Mouse (Mus musculus): ENCODE results near the gene Zmynd15. TPM values are rescaled to one million over a fixed set of nuclear protein-coding genes. Genes with fewer than 3 reads are reported as not detected.

Gene Zmynd15
- total RNA-seq, 2 experiments from 2014 or later = 0.62 to 1.2 TPM

DNA sequence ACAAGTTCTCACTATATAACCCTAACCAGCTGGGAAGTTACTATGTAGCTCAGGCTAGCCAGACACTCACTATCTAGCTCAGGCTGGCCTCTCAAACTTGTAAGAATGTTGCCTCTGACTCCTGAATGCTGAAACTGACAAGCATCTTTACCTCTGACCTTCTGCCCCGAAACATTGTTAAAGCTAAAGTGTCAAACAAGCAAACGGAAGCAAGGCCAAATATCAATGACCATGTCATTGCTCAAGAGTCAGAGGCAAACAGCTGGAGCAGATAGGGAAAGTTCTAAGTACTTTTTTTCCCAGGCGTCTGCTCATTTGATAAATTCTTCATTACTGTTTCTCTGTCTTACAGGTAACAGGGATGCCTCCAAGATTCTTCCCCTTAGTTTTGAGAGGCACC lies 42.8 kb downstream of the Zmynd15 start:
- no peak for DNase-seq (ENCODE audit: low spot score in 2 of 2)

GRCm38 (mm10) chr11:70504970-70505369 lies 45.7 kb downstream of the Zmynd15 start, which contains the start of gene Tm4sf5:
Gene Tm4sf5 (plus strand): TSS chr11:70505244.
- DNase-seq (ENCODE audit: low spot score in 2 of 2) = no peak

DNA sequence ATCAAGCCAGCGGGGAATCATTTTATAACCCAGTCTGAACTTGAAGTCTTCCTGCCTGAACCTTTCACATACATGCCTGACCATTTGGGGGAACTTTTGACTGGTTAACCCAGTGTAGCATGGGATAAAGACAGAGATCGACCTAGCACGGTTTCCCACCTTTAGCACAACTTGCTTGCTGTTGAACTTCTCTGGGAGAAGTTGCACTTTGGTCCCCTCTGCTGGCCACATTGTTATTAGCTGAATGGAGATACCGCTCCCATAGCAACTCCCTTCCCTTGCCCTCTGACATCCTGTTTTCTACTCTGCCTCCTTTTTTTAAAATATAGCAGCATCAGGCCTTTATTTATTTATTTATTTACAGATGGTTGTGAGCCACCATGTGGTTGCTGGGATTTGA lies 47.2 kb downstream of the Zmynd15 start:
- DNase-seq (ENCODE audit: low spot score in 2 of 2) = peak; percentile 36 to 59

DNA sequence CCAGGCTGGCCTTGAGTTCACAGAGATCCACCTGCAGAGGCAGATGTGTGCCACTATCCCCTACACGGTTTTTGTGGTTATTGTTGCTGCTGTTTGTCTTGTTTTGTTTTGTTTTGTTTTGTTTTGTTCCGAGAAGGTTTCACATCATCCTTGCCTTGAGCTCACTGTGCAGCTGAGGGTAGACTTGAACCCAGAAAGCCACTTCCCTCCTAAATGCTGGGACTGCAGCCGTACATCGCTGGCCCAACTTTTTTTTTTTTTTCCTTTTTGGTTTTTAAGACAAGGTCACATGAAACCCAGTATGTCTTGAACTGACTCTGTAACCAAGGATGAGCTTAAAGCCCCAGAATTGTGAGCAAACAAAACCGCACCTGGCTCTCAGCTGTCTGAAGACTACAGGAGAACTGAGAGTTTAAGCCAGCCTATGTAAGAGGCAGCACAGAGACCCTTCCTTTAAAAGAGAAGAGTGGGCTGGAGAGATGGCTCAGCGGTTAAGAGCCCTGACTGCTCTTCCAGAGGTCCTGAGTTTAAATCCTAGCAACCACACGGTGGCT lies 47.8 kb downstream of the Zmynd15 start:
- no peak for DNase-seq (ENCODE audit: low spot score in 2 of 2)

DNA sequence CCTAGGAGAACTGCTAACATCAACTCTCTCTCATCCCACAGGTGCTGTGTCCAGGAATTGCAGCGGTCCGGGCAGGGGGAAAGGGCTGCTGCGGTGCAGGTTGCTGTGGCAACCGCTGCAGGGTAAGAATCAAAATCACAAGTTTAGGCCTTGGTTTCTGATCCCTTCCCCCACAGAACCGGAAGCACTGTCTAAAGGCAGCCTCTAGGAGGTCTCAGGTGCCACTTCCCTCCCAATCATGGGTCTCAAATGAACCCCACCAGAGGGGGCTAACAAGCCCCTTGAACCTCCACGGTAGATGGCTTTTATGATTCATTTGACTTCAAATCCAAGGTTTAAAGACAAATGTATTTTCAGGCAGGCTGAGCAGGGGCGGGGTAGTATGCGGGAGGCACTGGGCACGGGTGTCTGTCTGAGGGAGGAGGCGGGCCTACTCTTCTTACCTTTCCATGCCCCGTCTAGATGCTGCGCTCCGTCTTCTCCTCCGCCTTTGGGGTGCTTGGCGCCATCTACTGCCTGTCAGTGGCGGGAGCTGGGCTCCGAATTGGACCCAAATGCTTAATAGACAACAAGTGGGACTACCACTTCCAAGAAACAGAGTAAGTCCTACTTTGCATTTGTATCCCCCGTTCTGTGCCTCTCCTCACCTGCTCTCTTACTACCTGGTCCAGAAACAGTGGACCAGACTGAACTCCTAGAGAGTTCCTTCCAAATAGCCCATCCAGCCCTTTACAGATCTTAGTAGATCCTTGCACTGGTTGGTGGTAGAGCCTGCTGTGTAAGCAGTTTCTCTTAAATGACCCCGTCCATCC lies 50.7 kb downstream of the Zmynd15 start:
- DNase-seq (ENCODE audit: low spot score in 2 of 2) = peak in 1 of 2 experiments; percentile 12

GRCm38 (mm10) chr11:70511242-70511641 lies 52.0 kb downstream of the Zmynd15 start:
- DNase-seq (ENCODE audit: low spot score in 2 of 2) = no peak

GRCm38 (mm10) chr11:70511825-70512224 lies 52.6 kb downstream of the Zmynd15 start:
- DNase-seq (ENCODE audit: low spot score in 2 of 2) = no peak

GRCm38 (mm10) chr11:70512709-70513342 lies 53.6 kb downstream of the Zmynd15 start:
- DNase-seq (ENCODE audit: low spot score in 2 of 2) = no peak

- DNase-seq (ENCODE audit: low spot score in 2 of 2) = no peak
Measured at GRCm38 (mm10) chr11:70513520-70513919, 54.3 kb downstream of the Zmynd15 start.

- no peak for DNase-seq (ENCODE audit: low spot score in 2 of 2)
Measured at GRCm38 (mm10) chr11:70514288-70514687, 55.1 kb downstream of the Zmynd15 start, which contains the start of gene Vmo1. Gene Vmo1 (minus strand): TSS chr11:70514616.

Small RNA genes lying within 50 kb of the gene (microRNA-seq; reads per million reads assigned to microRNA genes)
- 4.2 to 6.6 reads per million in 2 experiments for gene Mir7115

Other genes with a start within 250 kb of the Zmynd15 start
- 10 to 100 TPM; 26.1 to 32.9 TPM for gene Slc16a11, start 246.7 kb upstream of the Zmynd15 start, total RNA-seq (2021)
- gene Slc16a13, start 238.4 kb upstream of the Zmynd15 start, total RNA-seq (2021) = 10 to 100 TPM in 1 of 2 experiments, 1 to 10 TPM in 1; 9.3 to 12.6 TPM
- 1 to 10 TPM; 2.7 to 2.9 TPM for gene Bcl6b, start 229.6 kb upstream of the Zmynd15 start, total RNA-seq (2021)
- gene 0610010K14Rik, start 221.5 kb upstream of the Zmynd15 start, total RNA-seq (2021) = 10 to 100 TPM; 42.3 to 47.7 TPM
- 1 to 10 TPM; 7.2 to 7.9 TPM for gene Gm21988, start 219.6 kb upstream of the Zmynd15 start, total RNA-seq (2021)
- 100 to 1,000 TPM; 280 to 324 TPM for gene Rnasek, start 219.6 kb upstream of the Zmynd15 start, total RNA-seq (2021)
- under 1 TPM in 1 of 2 experiments, not detected in 1; 0.48 TPM for gene Alox12, start 204.1 kb upstream of the Zmynd15 start, total RNA-seq (2021)
- gene Alox12e, start 136.8 kb upstream of the Zmynd15 start, total RNA-seq (2021) = not detected
- gene Alox15, start 107.4 kb upstream of the Zmynd15 start, total RNA-seq (2021) = not detected
- 10 to 100 TPM; 38.5 to 39.6 TPM for gene Pelp1, start 49.4 kb upstream of the Zmynd15 start, total RNA-seq (2021)
- gene Arrb2, start 26.8 kb upstream of the Zmynd15 start, total RNA-seq (2021) = 10 to 100 TPM; 94.0 to 95.9 TPM
- gene Med11, start 7.5 kb upstream of the Zmynd15 start, total RNA-seq (2021) = 10 to 100 TPM; 12.9 to 17.9 TPM
- under 1 TPM; 0.62 to 0.78 TPM for gene Cxcl16, start 551 bp downstream of the Zmynd15 start, total RNA-seq (2021)
- gene Tm4sf5, start 45.8 kb downstream of the Zmynd15 start, total RNA-seq (2021) = 1 to 10 TPM in 1 of 2 experiments, not detected in 1; 1.0 TPM
- not detected for gene Vmo1, start 55.2 kb downstream of the Zmynd15 start, total RNA-seq (2021)
- not detected for gene Gltpd2, start 59.8 kb downstream of the Zmynd15 start, total RNA-seq (2021)
- 100 to 1,000 TPM; 198 to 203 TPM for gene Psmb6, start 65.9 kb downstream of the Zmynd15 start, total RNA-seq (2021)
- not detected for gene Gm40193, start 73.5 kb downstream of the Zmynd15 start, total RNA-seq (2021)
- gene Pld2, start 80.6 kb downstream of the Zmynd15 start, total RNA-seq (2021) = 10 to 100 TPM; 21.9 to 24.5 TPM
- gene Mink1, start 103.4 kb downstream of the Zmynd15 start, total RNA-seq (2021) = 100 to 1,000 TPM; 350 to 366 TPM
- under 1 TPM; 0.88 TPM for gene 4930544D05Rik, start 156.4 kb downstream of the Zmynd15 start, total RNA-seq (2021)
- gene Chrne, start 159.8 kb downstream of the Zmynd15 start, total RNA-seq (2021) = under 1 TPM; 0.32 to 0.57 TPM
- gene Gp1ba, start 179.7 kb downstream of the Zmynd15 start, total RNA-seq (2021) = not detected
- 10 to 100 TPM; 70.2 to 72.3 TPM for gene Rnf167, start 187.8 kb downstream of the Zmynd15 start, total RNA-seq (2021)
- gene Slc25a11, start 188.0 kb downstream of the Zmynd15 start, total RNA-seq (2021) = 100 to 1,000 TPM; 124 to 127 TPM
- 100 to 1,000 TPM; 340 to 380 TPM for gene Pfn1, start 195.2 kb downstream of the Zmynd15 start, total RNA-seq (2021)
- 10 to 100 TPM in 1 of 2 experiments, 1 to 10 TPM in 1; 5.9 to 10.1 TPM for gene Eno3, start 197.8 kb downstream of the Zmynd15 start, total RNA-seq (2021)
- gene Spag7, start 210.0 kb downstream of the Zmynd15 start, total RNA-seq (2021) = 10 to 100 TPM; 45.8 to 53.7 TPM
- 100 to 1,000 TPM; 288 to 296 TPM for gene Camta2, start 228.7 kb downstream of the Zmynd15 start, total RNA-seq (2021)
- 1 to 10 TPM; 1.9 to 2.1 TPM for gene Inca1, start 240.7 kb downstream of the Zmynd15 start, total RNA-seq (2021)
- 10 to 100 TPM; 66.2 to 68.4 TPM for gene Kif1c, start 241.1 kb downstream of the Zmynd15 start, total RNA-seq (2021)

Measured in layer of hippocampus, postnatal 14 days (tissue).